Mouse (Mus musculus): Measurements from ENCODE around the gene Rbbp8nl.

Gene Rbbp8nl

DNA sequence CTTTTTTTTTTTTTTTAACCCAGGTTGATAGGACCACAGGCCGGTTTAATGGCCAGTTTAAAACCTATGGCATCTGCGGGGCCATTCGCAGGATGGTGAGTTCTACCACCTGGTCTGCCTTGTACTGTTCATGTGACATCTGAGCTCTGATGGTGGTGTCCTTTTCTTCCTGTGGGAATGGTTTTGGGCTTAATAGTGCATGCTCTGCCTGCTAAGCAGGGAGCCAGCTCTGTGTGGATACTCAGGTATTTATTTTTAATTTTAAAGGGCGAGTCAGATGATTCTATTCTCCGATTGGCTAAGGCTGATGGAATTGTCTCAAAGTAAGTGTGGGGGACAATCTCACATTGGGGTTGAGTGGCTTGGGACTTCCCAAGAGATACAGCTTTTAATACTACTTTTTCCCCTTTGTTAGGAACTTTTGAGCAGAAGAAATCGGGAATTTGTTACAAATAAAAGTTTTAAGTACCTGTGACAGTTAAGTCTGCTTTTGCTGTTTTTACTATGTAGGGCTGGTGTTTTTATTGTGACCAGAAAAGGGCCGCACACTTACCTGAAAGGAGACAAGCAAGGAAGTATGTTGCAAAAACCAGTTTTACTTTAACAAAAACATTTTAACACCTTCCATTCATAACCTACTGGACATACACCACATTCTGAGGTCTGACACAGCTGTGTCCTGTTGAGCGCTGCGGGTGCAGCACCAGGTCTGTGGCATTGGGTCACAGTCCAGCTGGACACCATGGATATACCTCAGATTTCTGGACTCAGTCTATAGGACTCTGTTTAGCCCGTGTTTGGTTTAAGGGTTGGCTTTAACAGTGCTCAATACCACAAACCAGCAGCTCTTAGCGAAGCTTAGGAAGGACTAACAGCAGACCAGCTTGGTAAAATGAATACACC, 31.5 kb downstream of the Rbbp8nl start:
- DNase-seq (ENCODE audit: low spot score in 2 of 2): no peak

DNA sequence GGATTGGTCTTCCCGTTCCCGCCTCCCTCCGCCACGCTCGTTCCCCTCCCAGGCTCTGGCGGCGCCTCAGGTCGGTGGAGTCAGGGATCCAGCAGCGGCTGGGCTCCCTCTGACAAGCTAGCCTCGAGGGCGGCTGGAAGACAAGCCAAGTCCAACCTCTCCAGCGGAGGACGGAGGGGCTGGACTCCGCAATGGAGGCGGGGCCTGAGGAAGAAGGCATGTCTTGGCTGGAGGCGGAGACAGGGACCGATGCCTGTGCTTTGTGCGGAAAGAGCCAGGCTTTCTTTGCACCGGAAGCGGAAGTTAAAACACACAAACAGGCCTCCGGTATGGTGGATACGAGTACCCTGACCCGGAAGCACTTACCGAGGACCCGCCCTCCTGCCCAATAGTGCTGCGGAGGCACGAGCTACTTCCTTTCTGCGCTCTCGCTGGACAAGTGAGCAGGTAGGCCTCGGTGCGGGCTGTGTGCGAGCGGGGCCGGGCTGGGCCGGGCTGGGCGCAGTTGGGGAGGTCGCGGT, 32.6 kb downstream of the Rbbp8nl start, which contains the start of gene Rps21:
TSS of gene Rps21 (plus strand) at position 377 of the 521 bp plus-strand sequence.
- DNase-seq (ENCODE audit: low spot score in 2 of 2): peak; percentile 95 to 98

DNA sequence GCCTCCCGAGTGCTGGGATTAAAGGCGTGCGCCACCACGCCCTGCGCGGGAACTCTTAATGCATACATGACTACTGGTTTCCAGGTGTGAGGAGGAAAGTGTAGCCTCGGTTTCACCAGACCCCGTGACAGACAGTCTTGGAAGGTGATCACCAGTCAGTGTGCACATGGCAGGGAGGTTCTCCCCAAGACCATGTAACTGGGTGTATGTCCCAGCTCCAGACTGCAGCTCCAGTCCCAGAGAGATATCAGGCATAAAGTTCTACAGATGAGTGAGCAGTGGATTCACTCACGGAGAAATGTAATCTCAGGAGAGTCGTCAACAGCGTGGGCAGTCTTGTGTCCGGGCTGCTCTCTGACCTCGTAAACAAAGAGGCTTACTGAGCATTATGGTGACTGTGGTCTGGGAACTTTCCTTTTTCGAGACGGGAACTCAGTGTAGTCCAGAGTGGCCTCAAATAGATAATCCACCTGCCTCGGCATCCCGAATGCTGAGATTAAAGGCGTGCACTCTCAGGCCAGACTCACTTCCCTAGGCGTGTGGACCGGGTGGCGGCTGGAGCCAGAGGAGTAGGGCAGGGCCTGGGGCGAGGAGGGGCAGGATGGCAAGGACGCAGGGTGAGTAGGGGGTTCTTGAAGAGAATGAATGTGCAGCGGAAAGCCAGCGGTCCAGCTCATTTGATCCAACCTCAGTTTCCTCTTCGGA, 33.2 kb downstream of the Rbbp8nl start:
- DNase-seq (ENCODE audit: low spot score in 2 of 2): no peak

DNA sequence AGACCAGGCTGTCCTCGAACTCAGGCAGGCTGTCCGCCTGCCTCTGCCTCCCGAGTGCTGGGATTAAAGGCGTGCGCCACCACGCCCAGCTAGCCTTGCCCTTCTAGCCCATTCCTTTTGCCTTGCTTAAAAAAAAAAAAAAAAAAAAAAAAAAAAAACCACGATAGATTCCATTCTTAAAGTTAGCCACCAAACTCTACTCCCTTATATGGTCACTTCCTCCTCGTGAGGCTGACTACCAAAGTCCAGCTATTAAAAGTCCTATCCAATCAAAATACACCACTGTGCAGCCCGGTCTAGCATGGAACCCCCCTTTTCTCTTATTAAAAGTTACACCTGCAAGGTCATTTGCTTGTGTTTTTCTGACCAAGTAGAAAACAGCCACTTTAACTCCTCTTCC, 34.0 kb downstream of the Rbbp8nl start:
- no peak for DNase-seq (ENCODE audit: low spot score in 2 of 2)

DNA sequence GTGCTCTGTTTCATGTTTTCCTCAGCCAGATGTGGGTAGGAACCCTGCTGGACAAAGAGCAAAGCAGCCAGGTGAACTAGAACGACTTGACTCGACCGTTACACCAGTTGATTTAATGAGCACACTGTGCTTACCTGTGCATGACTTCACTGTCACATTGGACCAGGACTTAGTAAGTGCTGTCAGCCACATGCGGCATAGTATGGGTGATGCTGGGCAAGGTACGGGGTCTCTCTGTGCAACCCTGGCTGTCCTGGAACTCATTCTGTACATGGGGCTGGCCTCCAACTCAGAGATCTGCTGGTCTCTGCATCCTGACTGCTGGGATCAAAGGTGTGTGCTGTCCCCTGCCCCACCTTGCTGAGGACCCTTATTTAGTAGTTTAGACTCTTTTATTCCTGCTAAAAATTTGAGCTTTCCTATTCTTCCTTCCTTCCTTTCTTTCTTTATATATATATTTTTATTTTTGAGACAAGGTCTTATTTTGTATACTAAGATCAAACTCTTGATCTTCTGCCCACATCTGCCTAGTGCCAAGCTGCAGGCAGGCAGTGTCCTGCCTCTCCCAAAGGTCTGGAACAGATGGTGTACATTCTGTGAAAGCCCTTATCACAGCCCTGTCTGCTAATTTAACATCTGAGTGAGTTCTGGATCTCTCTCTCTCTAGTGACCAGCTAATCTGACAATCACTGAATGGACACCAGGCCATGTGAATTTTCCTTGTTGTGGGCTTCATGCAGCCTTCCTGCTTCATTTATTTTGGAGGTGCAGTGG, 35.1 kb downstream of the Rbbp8nl start:
- DNase-seq (ENCODE audit: low spot score in 2 of 2): no peak

DNA sequence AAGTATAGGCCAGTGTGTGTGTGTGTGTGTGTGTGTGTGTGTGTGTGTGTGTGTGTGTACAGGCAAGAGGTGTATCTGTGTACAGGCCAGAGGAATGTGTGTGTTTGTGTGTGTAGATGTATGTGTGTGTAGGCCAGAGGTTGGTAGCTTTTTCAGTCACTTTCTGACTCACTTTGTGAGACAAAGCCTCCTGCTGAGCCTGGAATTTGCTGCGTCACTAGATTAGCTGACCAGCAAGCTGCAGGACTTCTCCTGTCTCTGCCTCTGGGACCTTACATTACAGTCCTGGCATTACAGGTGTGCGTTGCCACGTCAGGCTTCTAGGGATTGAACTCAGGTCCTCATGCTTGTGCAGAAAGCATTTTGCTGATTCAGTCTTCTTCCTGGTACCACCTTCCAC, 37.8 kb downstream of the Rbbp8nl start:
- no peak for DNase-seq (ENCODE audit: low spot score in 2 of 2)

DNA sequence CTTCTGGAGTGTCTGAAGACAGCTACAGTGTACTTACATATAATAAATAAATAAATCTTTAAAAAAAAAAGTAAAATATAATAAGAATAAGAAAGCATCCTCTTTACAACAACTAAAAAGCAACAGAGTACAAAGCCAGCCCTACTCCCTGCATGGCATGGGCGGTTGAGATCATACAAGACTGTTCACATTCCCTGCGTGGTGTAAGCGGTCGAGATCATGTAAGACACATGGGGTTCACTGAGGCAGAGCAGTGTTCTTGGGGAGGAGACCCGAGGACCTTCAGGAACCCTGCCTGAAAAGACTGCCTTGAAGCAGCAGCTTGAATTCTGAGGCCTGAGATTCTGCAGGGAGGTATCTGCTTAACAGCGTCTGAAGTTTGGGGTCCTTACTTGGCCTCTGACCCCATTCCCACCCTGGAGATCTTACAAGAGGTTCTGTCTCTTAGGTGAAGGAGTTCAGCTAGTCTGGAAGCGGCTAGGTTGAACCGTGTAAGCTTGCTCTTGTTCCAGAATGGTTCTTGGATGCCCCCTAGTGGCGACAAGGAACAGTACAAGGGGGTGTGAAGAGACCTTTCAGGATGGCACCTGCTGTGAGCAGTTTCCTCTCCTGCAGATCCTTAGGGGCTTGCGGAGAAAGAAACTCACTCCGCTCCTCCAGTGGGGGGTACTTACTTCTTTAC, 38.6 kb downstream of the Rbbp8nl start:
- peak; percentile 55 to 82 for DNase-seq (ENCODE audit: low spot score in 2 of 2)

DNA sequence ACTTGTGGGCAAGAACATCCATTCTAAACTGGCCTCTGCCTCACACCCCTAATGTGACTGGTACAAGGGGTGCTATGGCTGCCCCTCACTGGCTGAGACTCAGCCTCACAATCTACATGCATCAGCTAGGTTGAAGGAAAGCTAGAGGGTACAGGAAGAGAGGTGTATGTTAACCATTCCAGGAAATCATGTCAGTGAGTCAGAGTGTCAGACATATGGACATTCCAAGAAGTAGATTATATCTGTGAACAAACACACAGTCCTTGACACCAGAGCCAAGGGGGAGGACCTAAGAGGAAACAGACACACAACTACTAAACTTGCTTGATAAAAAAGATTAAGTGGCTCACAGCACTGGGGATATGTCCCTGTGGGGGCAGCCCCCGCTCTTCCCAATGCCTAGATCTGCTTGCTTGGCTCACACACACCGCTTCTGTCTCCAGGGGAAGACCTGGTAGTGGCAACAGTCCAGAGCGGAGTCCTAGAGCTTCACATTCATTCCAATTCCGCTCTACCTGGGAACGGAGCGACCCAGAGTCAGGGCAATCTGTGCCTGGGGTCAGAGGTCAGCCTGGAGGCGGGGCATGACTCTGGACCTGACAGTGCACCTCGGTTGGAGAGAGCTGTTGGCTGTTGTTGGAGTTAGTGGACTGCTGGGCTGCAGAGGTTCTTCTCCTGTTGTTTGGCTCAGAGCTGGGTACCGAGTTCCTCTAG, 40.6 kb downstream of the Rbbp8nl start:
- no peak for DNase-seq (ENCODE audit: low spot score in 2 of 2)

DNA sequence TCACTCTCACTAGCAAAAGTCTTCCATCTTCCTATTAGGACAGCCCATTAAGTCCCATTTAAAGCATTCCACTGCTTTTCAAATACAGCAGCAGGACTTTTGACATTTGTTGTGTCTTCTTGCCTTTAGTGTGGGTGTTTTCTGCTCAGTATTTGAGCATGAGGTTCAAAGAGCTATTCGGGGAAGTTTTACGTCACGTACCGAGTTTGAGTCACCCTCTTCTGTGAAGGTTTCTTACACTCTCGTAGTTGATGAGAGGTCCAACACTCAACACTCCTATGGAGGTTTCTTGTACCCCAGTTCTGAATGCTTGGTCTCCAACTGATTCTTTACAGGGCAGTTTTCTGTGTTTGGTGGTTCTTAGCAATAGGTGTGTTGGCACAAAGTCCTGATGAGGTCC, 41.8 kb downstream of the Rbbp8nl start:
- DNase-seq (ENCODE audit: low spot score in 2 of 2): no peak

DNA sequence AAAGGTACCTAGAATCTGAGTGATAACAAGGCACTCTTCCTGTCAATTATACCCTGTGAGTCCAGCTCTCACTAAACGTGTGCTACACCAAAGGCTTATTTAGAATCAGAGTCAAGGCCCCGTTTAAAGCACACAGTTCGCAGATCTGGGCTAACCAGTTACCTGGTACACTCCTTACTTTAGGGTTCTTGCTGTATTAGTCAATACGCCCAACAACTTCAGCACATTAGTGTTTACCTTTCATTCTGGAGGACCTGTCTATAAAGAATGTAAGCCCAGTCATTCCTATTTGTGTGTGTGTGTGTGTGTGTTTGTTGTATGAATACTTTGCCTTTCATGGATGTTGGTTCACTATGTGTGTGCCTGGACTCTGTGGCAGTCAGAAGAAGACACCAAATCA, 46.6 kb downstream of the Rbbp8nl start:
- no peak for DNase-seq (ENCODE audit: low spot score in 2 of 2)

DNA sequence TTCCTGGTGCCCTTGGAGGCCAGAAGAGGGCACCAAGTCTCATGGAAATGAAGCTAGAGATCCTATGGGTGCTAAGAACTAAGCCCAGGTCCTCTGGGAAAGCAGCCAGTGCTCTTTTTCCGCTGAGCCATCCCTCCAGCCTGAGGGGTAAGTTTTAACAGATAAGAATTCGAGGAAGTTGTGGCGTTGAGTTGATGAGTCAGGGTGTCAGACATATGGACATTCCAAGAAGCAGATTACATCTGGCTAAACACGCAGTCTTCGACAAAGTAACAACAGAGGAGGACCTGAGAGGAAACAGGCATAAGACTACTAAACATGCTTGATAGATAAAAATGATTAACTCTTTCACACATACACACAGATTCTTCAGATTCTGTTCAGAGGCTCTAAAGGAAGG, 51.1 kb downstream of the Rbbp8nl start:
- no peak for DNase-seq (ENCODE audit: low spot score in 2 of 2)

DNA sequence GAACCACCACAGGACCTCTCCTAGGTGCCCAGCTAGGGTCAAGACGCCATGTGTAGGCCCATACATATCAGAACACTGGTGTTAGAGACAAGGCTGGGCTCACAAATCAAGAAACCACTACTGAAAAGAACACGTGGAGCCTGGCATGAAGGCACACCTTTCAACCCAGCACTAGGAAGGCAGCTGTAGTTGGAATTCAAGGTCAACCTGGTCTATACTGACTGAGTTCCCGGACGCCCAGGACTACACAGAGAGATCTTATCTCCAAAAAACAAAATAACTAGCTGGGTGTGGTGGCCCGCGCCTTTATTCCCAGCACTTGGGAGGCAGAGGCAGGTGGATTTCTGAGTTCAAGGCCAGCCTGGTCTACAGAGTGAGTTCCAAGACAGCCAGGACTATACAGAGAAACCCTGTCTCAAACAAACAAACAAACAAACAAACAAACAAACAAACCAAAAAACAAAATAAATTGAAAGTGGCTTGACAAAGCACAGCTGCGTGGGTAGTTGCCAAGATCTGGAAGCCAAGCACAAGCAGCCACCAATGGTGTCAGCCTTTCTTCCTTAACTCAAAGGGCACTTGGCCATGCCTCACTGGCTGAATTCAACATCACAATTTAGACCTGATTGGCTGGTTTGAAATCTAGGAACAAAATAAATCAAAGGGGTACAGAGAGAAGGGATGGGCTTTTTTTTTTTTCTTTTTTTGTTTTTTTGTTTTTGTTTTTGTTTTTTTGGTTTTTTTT, 51.9 kb downstream of the Rbbp8nl start:
- DNase-seq (ENCODE audit: low spot score in 2 of 2): no peak

DNA sequence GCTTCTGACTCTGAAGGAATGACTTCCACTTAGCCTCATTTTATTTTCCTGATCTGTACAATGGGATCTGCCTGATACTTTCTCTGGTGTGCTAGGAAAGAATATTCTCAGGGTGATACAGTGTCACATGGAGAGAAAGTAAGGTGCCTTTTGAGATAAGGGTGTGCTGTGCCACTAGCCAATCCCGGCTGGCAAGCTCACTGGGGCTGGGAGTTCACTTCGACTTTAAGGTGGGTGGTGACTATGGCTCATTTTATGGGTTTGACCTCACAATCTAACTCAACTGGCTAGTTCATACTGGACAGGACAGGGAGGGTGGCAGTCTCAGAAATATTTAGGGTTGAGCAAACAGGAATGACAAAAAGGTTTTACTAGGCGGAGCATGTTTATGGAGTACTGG, 52.7 kb downstream of the Rbbp8nl start:
- DNase-seq (ENCODE audit: low spot score in 2 of 2): no peak

DNA sequence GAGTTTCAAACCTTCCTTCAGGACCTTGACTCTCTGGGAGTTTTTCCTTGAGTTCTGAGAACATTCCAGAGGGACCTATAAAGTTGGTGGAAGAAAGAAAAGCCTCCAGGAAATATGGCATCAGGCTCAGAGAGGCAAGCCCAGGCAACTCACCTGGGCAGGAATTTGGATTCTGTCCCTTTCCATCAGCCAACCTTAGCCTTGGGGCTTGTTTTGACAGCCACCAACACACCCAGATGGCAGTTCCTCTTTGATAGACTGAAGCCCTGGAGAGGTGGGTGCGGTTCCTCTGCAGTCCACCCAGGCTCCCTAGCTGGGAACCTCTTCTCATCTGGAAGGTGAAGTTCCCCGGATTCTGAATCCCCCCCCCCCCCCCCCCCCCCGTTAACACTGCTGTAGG, 53.2 kb downstream of the Rbbp8nl start:
- no peak for DNase-seq (ENCODE audit: low spot score in 2 of 2)

DNA sequence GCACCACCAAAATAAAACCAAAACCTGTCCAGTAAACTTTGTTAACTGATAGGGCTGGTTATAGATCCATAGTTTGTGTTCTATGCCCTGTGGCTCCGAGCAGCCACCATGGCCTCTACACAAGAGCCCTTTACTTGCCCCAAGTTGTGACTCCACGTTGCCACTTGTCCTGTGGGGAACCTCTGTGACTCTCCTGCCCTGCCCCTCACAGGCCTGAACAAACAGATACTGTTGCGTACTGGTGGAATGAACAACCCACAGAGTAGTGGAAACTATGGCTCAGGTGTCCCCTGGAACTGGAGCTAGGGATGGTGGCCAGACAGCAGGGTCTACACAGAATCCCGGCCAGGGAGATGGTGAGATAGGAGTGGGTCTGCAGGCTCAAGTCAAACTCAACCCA, 53.9 kb downstream of the Rbbp8nl start:
- DNase-seq (ENCODE audit: low spot score in 2 of 2): no peak

DNA sequence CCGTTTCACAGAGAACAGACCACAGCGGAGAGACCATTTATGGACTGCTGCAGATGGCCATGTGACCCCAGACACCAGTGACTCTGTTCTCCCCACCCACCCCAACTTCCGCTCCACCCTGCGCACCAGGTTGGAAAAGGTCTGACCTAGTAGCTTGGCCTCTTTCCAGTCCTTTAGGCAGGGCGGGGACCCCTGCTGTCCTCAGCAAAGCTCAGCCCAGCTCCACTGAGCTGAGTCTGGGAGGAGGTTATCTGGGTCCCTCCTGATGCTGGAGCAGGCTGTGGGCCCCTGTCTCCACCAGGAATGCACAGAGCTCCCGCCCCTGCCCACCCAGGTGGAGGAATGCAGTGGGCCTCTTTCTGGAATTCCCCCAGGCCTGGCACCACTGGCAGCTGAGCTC, 54.7 kb downstream of the Rbbp8nl start:
- no peak for DNase-seq (ENCODE audit: low spot score in 2 of 2)

DNA sequence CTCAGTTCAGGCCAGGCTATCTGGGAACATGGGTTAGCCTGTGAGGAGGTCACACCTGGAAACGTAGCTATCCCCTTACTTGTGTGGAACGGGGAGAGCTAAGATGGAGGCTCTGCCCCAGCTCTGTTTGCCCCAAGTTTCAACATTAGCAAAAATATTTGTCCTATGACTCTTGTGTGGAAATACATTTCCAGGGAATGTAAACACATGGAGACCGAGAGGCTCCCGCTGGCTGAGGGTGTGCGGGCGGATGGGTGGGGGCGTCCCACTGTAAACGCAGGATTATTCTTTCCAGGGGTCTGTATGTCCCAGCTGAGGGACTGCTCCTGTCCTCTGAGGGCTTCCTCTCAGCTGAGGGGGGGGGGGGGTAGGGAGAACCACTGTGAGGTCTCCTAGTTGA, 55.3 kb downstream of the Rbbp8nl start:
- no peak for DNase-seq (ENCODE audit: low spot score in 2 of 2)

DNA sequence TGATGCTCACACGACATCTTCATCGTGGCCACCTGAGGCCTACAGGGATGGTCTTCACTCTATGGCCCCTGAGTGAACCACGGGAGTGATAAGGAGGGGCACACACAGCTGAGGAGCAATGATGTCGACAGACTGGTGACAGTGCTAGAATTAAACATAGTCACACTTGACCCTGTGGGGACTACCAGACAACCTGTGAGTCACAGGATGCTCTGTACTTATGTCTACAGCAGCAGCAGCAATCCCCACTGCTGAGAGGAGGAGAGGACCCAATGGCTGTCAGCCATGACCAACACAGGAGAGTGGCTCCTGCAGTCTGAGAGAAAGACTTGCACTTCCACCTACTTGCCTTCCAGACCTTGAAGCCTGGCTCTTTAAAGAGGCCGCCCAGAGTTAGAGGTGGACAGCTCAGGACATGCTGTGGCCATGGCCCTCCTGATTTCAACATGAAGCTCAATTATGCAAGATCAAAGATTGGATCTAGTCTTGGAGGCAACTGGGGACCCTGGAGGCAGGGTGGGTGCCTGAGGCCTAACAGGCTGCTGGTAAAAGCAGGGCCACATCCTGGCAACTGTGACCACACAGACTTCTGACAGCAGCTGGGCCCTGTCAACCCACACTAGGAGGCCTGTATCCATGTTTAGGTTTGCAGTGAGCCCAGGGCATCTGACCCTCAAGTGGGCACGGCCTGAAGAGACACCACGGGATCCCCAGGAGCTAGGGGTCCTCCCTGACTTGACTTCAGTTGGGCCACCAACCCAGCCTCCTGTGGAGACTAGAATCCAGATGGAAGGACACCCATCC, 56.4 kb downstream of the Rbbp8nl start:
- DNase-seq (ENCODE audit: low spot score in 2 of 2): no peak

DNA sequence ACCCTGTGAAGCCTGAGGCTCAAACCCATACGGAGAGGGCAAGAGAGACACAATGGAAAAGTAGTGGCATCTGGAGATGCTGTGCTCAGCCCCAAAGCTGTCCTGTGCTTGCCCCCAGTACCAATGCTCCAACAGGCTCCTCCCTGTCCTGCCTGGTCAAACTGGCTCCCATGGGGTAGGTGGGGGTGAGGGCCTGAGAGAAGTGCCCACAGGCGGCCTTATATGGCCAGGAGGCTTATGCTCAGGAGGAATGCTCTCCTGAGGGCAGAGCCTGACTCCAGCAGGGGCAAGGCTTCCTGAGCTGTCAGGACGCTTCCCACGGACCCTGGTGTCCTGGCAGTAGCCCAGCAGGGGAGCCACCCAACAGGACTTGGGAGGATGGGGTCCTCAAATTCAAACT, 59.2 kb downstream of the Rbbp8nl start:
- no peak for DNase-seq (ENCODE audit: low spot score in 2 of 2)
